Mouse (Mus musculus) MEL (cell line): Measurements from ENCODE around the gene Gid4.

Experiments
- BHLHE40 ChIP-seq: IDR thresholded peaks from 2 replicates; pipeline ENCODE4 v1.6.1; 2012; ENCODE audit warnings: low read depth, mild to moderate bottlenecking, inconsistent platforms, low read length, improper control_type of control experiment, borderline replicate concordance
- CTCF ChIP-seq, 3 experiments: IDR thresholded peaks in 2 of 3; conservative IDR thresholded peaks in 1 of 3; 2 replicates each; pipeline ENCODE4 v1.5.1; 2011 to 2012; ENCODE audit warnings: low read length in 3 of 3, low read depth in 2 of 3, mild to moderate bottlenecking in 2 of 3, improper control_type of control experiment in 1 of 3, inconsistent platforms in 1 of 3, mixed read lengths in 1 of 3, moderate library complexity in 1 of 3; ENCODE audit not compliant: control insufficient read depth in 1 of 3, insufficient read depth in 1 of 3, poor library complexity in 1 of 3, severe bottlenecking in 1 of 3
- POLR2A ChIP-seq, 2 experiments: IDR thresholded peaks; 2 replicates each; pipeline ENCODE4 v1.6.1; 2011 to 2012; ENCODE audit warnings: low read length in 2 of 2, mild to moderate bottlenecking in 2 of 2, control low read depth in 1 of 2, improper control_type of control experiment in 1 of 2, low read depth in 1 of 2, moderate library complexity in 1 of 2; ENCODE audit not compliant: control insufficient read depth in 1 of 2, insufficient read depth in 1 of 2, poor library complexity in 1 of 2
- POLR2AphosphoS2 ChIP-seq: IDR thresholded peaks from 2 replicates; pipeline ENCODE4 v1.6.1; 2011; ENCODE audit warnings: low read length, improper control_type of control experiment
- USF1 ChIP-seq: IDR thresholded peaks from 2 replicates; pipeline ENCODE4 v1.6.1; 2014; ENCODE audit warnings: low read depth, mild to moderate bottlenecking, inconsistent platforms, low read length, improper control_type of control experiment, moderate library complexity

GRCm38 (mm10) chr11:60440176-60440575, 23.2 kb downstream of the Gid4 start:
- TF ChIP-seq CTCF (IDR thresholded peaks at IDR 0.05 in 2 of 3, conservative IDR thresholded peaks at IDR 0.05 in 1 of 3; ENCODE audit: control insufficient read depth in 1 of 3, insufficient read depth in 1 of 3, low read depth in 2 of 3, low read length in 3 of 3, poor library complexity in 1 of 3, severe bottlenecking in 1 of 3) (no peak), BHLHE40 (no peak), USF1 (no peak), POLR2AphosphoS2 (no peak), POLR2A (IDR thresholded peaks at IDR 0.05; ENCODE audit: control insufficient read depth in 1 of 2, insufficient read depth in 1 of 2, low read depth in 1 of 2, low read length in 2 of 2, poor library complexity in 1 of 2) (no peak)
